Mouse (Mus musculus): Measurements from ENCODE around the gene Ankrd34a. TPM values are rescaled to one million over a fixed set of nuclear protein-coding genes. Genes with fewer than 3 reads are reported as not detected.

Ankrd34a gene
- total and polyA plus RNA-seq, 2 experiments from 2014 or later = 16.3 to 32.7 TPM

DNA sequence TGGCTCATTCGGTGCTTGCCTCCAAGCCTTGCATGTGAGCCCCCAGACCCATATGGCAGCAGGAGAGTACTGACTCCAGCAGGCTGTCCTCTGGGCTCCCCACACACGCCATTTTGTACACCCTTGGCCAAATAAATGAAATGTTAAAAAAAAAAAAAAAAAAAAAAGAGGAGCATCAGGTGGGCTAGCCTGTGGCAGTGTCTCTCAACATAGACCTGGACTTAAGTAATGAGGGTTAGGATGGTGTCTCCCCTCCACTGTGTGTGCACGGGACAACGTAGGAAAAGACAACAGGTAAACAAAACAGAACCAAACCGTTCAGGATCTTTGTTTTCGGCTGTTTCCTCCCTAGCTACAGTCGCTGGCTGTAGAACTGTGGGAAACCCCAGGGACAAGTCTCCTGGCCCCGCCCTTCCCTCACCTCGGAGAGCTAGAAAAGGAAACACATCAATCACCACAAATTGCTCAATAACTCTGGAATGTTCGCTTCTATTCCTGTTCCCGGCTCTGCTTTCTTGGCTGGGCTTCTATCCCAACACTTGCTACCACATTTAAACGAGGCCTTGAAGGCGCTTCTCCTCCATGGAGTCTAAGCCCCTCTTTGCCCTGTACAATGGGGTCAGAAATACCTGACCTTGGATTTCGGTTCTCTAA lies 20.3 kb upstream of the Ankrd34a start:
- H3K9ac ChIP-seq (replicated peaks; ENCODE audit: low read length, poor library complexity, severe bottlenecking) = no peak overlapping the region
- DNase-seq (ENCODE audit: low spot score) = no peak
- ATAC-seq (ENCODE audit: low FRiP score) = no peak
- TF ChIP-seq CTCF (IDR thresholded peaks at IDR 0.05) = no peak
- H3K9me3 ChIP-seq (ENCODE audit: low read length) = no peaks in the 10 kb centered on the region
- no peaks in the 10 kb centered on the region for H3K36me3 ChIP-seq (ENCODE audit: insufficient read depth, low read length)
- H3K27ac ChIP-seq (ENCODE audit: low read depth, low read length) = peak overlapping the region; percentile 74
- H3K27me3 ChIP-seq (ENCODE audit: insufficient read depth, low read length) = no peaks in the 10 kb centered on the region
- H3K4me3 ChIP-seq (ENCODE audit: low read depth, low read length) = no peak overlapping the region
- peak overlapping the region; percentile 28; the same call in 1 of the 2 replicates for H3K4me2 ChIP-seq (ENCODE audit: low read depth, low read length, poor library complexity, severe bottlenecking)
- 0 out of 2 replicates have a peak, but pooled peaks cover 3% of the 10 kb centered on the region for H3K4me1 ChIP-seq (ENCODE audit: insufficient read depth, low read length)
- WGBS = 65% methylated on average over 14 of the region's 14 CpGs

- H3K4me3 ChIP-seq (ENCODE audit: low read depth, low read length) = no peak within 1 kb of the TSS
- 30% methylated on average over 17 of the region's 17 CpGs for WGBS
- H3K27ac ChIP-seq (ENCODE audit: low read depth, low read length) = peak within 1 kb of the TSS; percentile 74
- no peaks in the 10 kb centered on the region for H3K27me3 ChIP-seq (ENCODE audit: insufficient read depth, low read length)
- DNase-seq (ENCODE audit: low spot score) = peak; percentile 94
- H3K4me2 ChIP-seq (ENCODE audit: low read depth, low read length, poor library complexity, severe bottlenecking) = peak within 1 kb of the TSS; percentile 28
- H3K9ac ChIP-seq (replicated peaks; ENCODE audit: low read length, poor library complexity, severe bottlenecking) = no peak within 1 kb of the TSS
- peak; percentile 40; the same call in 1 of the 2 replicates for TF ChIP-seq CTCF (IDR thresholded peaks at IDR 0.05)
- no peaks in the 10 kb centered on the region for H3K36me3 ChIP-seq (ENCODE audit: insufficient read depth, low read length)
- peak; percentile 88 for ATAC-seq (ENCODE audit: low FRiP score)
- no peaks in the 10 kb centered on the region for H3K9me3 ChIP-seq (ENCODE audit: low read length)
- 0 out of 2 replicates have a peak, but pooled peaks cover 3% of the 10 kb centered on the region for H3K4me1 ChIP-seq (ENCODE audit: insufficient read depth, low read length)
Observed at GRCm38 (mm10) chr3:96576690-96577541, 19.5 kb upstream of the Ankrd34a start, which contains the start of gene Gm16253. Gm16253 (plus strand) TSS chr3:96576984.

DNA sequence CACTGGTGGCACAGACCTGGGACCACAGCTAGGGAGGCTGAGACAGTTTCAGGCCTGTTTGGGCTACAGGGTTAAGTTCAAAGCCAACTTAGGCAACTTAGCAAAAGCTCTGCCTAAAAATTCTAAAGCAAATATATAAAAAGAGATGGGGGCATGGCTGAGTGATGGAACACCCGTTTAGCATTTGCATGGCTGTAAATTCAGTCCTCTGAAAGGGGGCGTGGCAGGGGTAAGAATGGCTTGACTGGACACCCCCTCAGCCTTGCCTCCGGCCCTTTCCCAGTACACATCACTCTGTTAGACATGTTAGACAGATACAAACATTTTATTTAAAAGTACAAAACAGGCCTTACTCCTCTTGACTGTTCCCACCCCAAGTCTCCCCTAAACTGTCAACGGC lies 18.9 kb upstream of the Ankrd34a start:
- no peaks in the 10 kb centered on the region for H3K9me3 ChIP-seq (ENCODE audit: low read length)
- H3K4me1 ChIP-seq (ENCODE audit: insufficient read depth, low read length) = 0 out of 2 replicates have a peak, but pooled peaks cover 3% of the 10 kb centered on the region
- no peaks in the 10 kb centered on the region for H3K27me3 ChIP-seq (ENCODE audit: insufficient read depth, low read length)
- no peak for DNase-seq (ENCODE audit: low spot score)
- no peak overlapping the region for H3K9ac ChIP-seq (replicated peaks; ENCODE audit: low read length, poor library complexity, severe bottlenecking)
- ATAC-seq (ENCODE audit: low FRiP score) = no peak
- 78% methylated on average over 4 of the region's 4 CpGs for WGBS
- no peak for TF ChIP-seq CTCF (IDR thresholded peaks at IDR 0.05)
- H3K36me3 ChIP-seq (ENCODE audit: insufficient read depth, low read length) = no peaks in the 10 kb centered on the region
- H3K4me3 ChIP-seq (ENCODE audit: low read depth, low read length) = no peak overlapping the region
- H3K27ac ChIP-seq (ENCODE audit: low read depth, low read length) = peak overlapping the region; percentile 74
- no peak overlapping the region for H3K4me2 ChIP-seq (ENCODE audit: low read depth, low read length, poor library complexity, severe bottlenecking)

DNA sequence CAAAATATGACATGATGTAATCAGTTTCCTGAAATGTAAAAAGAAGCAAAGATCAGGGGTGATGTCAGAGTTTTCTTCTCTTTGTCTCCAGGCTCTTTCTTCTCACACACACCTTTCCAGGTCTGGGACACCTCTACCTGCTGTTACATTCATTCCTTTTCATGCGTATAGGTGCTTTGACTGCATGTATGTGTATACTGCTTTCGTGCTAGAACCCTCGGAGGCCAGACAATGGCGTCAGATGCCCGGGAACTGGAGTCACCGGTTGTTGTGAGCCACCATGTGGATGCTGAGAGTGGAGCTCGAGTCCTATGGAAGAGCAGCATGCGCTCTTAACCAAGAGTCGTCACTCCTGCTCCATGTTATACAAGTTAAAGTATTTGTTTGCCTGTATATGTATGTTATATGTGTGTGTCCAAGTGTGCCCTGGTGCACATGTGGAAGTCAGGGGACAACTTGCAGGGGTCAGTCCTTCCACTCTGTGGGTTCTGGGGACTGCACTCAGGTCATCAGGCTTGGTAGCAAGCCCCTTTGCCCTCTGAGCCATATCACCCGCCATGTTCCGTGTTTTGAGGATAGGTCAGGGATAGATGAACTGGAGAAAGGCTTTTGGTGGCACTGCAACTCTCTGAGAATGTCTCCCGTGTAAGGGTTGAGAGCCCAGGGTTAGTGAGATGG lies 17.7 kb upstream of the Ankrd34a start:
- 0 out of 2 replicates have a peak, but pooled peaks cover 3% of the 10 kb centered on the region for H3K4me1 ChIP-seq (ENCODE audit: insufficient read depth, low read length)
- no peak overlapping the region for H3K9ac ChIP-seq (replicated peaks; ENCODE audit: low read length, poor library complexity, severe bottlenecking)
- no peak for DNase-seq (ENCODE audit: low spot score)
- TF ChIP-seq CTCF (IDR thresholded peaks at IDR 0.05) = no peak
- H3K9me3 ChIP-seq (ENCODE audit: low read length) = no peaks in the 10 kb centered on the region
- 75% methylated on average over 12 of the region's 12 CpGs for WGBS
- H3K27ac ChIP-seq (ENCODE audit: low read depth, low read length) = no peak overlapping the region
- no peak overlapping the region for H3K4me2 ChIP-seq (ENCODE audit: low read depth, low read length, poor library complexity, severe bottlenecking)
- ATAC-seq (ENCODE audit: low FRiP score) = no peak
- no peaks in the 10 kb centered on the region for H3K27me3 ChIP-seq (ENCODE audit: insufficient read depth, low read length)
- H3K4me3 ChIP-seq (ENCODE audit: low read depth, low read length) = no peak overlapping the region
- no peaks in the 10 kb centered on the region for H3K36me3 ChIP-seq (ENCODE audit: insufficient read depth, low read length)

DNA sequence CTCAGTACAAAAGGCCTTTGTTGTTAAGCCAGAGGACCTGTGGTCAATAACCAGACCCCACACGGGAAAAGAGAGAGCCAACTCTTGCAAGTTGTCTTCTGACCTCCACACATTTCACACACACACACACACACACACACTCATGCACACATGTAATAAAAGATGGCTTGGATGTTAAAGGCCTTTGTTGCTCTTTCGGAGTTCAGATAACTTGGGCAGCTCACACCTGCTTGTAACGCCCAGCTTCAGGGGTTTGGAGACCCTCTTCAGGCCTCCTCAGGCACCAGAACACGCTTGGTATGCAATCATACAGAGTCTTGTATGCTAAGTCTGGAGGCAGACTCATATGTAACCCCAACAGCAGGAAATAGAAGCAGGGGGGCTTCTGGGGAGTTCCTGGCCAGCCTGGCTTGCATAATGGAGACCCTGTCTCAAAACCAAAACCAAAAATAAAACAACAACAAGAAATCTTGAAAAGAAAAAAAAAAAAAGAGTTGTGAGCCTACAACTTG lies 17.1 kb upstream of the Ankrd34a start:
- H3K27me3 ChIP-seq (ENCODE audit: insufficient read depth, low read length) = no peaks in the 10 kb centered on the region
- DNase-seq (ENCODE audit: low spot score) (no peak), ATAC-seq (ENCODE audit: low FRiP score) (no peak)
- no peaks in the 10 kb centered on the region for H3K9me3 ChIP-seq (ENCODE audit: low read length)
- H3K36me3 ChIP-seq (ENCODE audit: insufficient read depth, low read length) = no peaks in the 10 kb centered on the region
- H3K4me2 ChIP-seq (ENCODE audit: low read depth, low read length, poor library complexity, severe bottlenecking) = no peak overlapping the region
- WGBS = 78% methylated on average over 4 of the region's 4 CpGs
- TF ChIP-seq CTCF (IDR thresholded peaks at IDR 0.05) = no peak
- H3K4me3 ChIP-seq (ENCODE audit: low read depth, low read length) = no peak overlapping the region
- H3K4me1 ChIP-seq (ENCODE audit: insufficient read depth, low read length) = 0 out of 2 replicates have a peak, but pooled peaks cover 3% of the 10 kb centered on the region
- no peak overlapping the region for H3K27ac ChIP-seq (ENCODE audit: low read depth, low read length)
- H3K9ac ChIP-seq (replicated peaks; ENCODE audit: low read length, poor library complexity, severe bottlenecking) = no peak overlapping the region
